Mouse (Mus musculus): ENCODE results near the gene Parva.

Gene Parva

GRCm38 (mm10) chr7:112467687-112468111 lies 40.4 kb downstream of the Parva start:
- intact Hi-C loops (cut with DNase I) = loop anchor here (2.0 to 5.0 kb wide), 2 partner anchors 65 to 401 kb away; no protein-coding TSS in a partner anchor

- intact Hi-C loops (cut with DNase I) = loop anchor here (2.0 to 5.0 kb wide), 3 partner anchors 68 to 399 kb away; partner anchors contain the start of gene Tead1
These were observed 42.5 kb downstream of the Parva start for GRCm38 (mm10) chr7:112469817-112470216.

DNA sequence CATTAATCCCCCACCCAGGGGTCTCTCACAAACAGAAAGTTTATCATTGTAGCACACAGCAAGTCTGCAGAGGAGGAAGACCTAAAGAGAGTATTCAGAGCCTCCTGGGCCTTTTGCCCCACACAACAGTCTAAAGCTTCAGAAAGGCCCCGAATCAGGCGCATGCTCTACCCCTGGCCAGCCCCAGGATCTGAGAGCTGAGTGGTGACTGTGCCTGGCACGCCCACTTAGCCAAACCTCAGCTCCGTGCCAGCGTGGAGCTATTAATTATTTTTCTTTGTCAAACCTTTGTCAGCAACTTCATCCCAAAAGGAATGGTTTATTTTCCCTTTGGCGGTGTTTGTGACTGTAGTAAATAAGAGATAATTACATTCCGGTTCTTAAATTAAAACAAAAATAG lies 44.0 kb downstream of the Parva start:
- intact Hi-C loops (cut with DNase I) = loop anchor here (5.0 kb wide), 1 partner anchor 206 kb away; the partner anchor contains the start of gene Tead1

GRCm38 (mm10) chr7:112472024-112472707 lies 44.9 kb downstream of the Parva start:
- intact Hi-C loops (cut with DNase I) = loop anchor here (5.0 kb wide), 1 partner anchor 205 kb away; the partner anchor contains the start of gene Tead1

GRCm38 (mm10) chr7:112472708-112473281 lies 45.5 kb downstream of the Parva start:
- intact Hi-C loops (cut with DNase I) = loop anchor here (5.0 kb wide), 1 partner anchor 205 kb away; the partner anchor contains the start of gene Tead1

DNA sequence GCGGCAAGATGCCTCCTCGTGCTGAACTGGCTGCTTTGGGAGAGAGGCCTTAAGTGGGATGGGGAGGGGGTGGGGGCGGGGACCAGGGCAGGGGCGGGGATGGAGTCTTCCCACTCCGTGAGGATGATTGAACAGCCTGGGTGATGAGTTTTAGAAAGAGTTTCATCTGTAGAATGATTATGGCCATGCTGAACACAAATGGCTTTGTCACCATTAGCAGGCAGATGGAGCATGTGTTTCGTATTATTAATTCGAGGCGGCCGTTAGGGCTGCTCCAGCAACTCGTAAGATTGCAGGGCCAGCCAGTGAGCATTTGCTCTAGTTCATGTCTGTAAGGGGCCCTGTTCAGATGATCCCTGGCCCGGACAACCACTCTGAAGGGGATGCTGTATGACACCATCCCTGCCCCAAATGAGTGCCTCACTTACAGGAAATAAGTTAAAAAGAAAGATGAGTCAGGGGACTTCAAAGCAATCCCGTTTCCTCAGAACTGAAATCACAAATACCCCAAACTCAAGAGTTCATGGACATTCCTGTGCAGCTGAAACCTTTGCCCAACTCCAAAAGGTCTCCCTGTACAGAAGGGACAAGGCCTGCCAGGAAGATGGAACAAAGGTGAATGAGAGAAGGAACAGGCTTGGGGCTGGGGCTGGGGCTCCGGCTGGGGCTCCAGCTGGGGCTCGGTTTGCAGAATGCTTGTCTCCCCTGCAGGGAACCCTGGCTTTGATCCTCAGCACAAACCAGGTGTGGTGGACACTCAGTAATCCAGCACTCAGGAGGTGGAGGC lies 46.5 kb downstream of the Parva start:
- intact Hi-C loops (cut with DNase I) = loop anchor here (5.0 kb wide), 1 partner anchor 203 kb away; the partner anchor contains the start of gene Tead1

DNA sequence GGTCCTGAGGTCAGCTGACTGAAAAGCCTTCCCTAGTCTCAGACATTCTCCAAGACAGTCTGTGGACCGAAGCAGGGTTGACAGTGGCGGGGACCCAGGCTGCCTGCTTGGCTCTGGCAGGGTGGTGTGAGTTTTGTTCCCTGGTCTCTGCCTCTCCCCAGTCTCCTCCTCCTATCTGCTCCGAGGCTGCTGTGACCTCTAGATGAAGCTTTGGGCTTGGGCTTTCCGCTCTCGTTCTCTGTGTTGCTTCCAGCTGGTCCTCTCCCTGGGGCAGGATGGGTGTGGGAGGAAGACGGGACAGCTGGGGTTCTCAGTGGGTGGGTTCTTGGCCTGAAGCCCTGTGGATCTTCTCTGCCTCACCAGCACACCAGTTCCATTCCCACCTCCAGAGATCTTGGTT lies 51.8 kb downstream of the Parva start:
- intact Hi-C loops (cut with DNase I) = loop anchor here (5.0 kb wide), 1 partner anchor 183 kb away; no protein-coding TSS in a partner anchor

DNA sequence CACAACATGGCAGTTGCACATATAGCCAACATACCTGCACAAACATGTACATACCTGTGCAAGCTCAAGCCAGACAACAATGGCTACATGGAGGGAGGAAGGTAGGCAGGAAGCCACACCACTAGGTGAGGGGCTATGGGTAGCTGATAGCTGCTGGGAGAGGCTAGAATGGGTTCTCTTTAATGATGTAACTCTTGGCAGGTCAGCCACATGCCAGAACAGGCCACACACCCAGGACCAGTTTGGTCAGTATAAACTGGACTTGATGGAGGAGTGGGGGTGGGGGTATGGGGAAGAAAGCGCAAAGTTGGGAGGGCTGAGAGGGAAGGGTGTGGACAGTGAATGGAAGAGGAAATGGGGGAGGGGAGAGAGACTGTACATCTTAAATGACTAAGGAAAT lies 53.7 kb downstream of the Parva start:
- intact Hi-C loops (cut with DNase I) = no loop called here

- intact Hi-C loops (cut with DNase I) = no loop called here
These were observed 55.3 kb downstream of the Parva start for GRCm38 (mm10) chr7:112482572-112482971.

- intact Hi-C loops (cut with DNase I) = no loop called here
These were observed 56.1 kb downstream of the Parva start for GRCm38 (mm10) chr7:112483382-112483781.

GRCm38 (mm10) chr7:112490825-112491224 lies 63.5 kb downstream of the Parva start:
- intact Hi-C loops (cut with DNase I) = no loop called here

GRCm38 (mm10) chr7:112491737-112492136 lies 64.4 kb downstream of the Parva start:
- intact Hi-C loops (cut with DNase I) = no loop called here

DNA sequence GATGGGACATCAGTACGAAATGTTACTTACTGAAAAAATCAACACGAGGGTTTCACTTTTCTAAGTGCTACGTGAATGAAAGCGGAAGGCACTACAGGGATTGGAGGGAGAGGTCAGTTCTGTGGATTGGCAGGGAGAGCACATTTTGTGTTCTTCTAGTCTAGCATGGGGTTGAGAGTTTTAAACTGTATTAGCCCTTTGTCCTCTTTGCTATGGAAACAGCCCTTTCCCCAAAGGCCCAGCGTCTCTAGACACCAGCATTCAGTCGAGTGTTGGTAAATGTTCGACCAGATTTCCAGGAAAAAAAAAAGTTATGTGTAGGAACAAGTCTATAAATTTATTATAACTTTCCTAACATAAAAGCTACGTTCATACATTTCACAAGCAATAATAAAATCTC lies 68.6 kb downstream of the Parva start:
- intact Hi-C loops (cut with DNase I) = no loop called here

GRCm38 (mm10) chr7:112496921-112497320 lies 69.6 kb downstream of the Parva start:
- intact Hi-C loops (cut with DNase I) = no loop called here

DNA sequence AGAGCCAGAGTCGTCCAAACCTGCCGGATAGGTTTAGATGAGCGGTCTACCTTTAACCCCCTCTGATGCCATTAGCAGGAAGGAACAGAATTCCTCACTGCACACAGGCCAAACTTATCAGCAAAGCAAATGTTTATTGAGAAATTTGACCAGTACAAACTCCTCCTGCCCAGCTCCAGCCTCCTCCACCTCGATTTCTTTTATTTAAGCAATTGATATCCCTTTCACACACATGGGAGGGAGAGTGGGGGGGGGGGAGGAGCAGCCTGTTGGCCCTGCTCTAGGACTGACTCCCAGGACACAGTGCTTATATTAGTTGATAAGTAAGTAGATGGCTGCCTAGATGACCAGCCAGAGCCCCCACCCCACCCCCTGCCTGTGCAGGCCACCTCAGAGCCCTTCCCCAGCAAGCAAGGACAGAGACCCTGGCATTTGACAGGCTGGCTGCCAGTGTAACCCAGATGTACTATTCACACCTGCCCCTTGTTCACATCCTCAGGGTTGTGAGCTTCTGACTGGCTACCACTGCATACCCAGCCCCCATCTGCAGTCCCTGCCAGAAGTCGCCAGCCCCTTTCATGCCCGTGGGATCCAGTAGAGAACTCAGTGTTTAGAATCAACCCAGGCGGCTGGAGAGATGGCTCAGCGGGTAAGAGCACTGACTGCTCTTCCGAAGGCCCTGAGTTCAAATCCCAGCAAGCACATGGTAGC lies 71.4 kb downstream of the Parva start:
- intact Hi-C loops (cut with DNase I) = no loop called here

DNA sequence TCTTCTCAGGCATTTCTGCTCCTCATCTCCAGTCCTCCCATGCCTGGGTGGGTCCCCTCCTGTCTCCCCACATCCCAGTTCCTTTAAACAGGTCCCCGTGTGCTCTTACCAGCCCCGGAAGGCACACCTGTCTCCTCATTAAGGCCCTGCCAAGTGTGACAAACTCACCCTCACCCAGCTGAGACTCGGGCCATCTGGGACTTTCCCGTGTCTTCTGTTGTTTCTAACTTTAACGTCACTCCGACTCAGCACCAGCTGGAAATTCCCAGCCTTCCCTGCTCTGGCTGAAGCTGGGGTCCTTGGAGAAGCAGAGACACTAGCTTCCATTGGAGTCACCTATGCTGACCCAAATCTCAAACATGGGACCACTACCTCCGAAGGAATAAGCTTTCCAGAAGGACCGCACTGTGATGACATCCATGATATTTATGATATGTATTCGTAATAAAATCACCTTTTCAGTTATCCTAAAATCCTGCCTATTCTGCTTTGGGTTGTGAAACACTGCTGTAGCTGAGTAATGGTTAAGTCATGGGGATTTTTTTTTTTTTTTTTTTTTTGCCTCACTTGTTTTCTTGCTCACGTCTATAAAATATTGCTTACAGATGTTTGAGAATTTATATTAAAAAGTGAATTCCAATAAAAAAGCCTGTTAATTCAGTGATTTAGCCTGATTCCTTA lies 72.3 kb downstream of the Parva start:
- intact Hi-C loops (cut with DNase I) = no loop called here

DNA sequence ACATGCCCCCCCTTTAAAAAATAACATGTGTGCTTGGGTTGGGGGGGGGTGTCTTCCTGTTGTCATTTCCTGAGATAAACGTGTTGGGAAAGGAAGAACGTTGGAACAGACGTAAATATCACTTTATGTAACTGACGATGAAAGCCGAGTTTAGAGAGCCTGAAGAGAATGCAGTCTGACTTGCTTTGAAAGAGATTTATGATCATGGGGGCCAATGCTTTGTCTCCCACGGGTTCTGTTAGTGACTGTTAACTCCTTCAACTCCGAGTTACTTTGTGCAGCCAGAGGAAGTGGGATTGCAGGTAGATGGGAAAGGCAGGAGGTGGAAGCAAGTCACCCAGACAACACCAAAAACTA lies 72.8 kb downstream of the Parva start:
- intact Hi-C loops (cut with DNase I) = no loop called here

- intact Hi-C loops (cut with DNase I) = no loop called here
These were observed 74.9 kb downstream of the Parva start for GRCm38 (mm10) chr7:112502050-112502809.

GRCm38 (mm10) chr7:112502845-112503244 lies 75.5 kb downstream of the Parva start:
- intact Hi-C loops (cut with DNase I) = no loop called here

DNA sequence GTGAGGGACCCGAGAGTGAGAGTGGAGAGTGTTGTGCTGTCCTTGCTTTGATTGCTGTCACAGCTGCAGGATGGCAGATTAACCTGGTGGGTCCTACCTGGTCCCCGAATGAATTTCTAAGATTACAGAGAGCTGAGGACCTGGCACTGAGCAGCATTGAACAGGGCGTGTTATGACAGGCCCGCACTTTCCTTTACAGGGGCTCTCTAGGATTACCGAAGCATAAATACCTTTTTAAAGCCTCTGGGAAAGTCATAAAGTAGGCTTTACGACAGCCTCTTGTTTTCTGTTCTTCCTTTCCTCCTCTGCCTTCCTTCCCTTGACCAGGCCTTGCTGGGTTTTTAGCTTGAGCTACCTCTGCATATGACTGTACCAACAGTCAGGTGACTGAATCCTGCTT lies 76.1 kb downstream of the Parva start:
- intact Hi-C loops (cut with DNase I) = no loop called here

Data from adrenal gland (tissue).